8 mouse cellular contexts compared by ENCODE assay signal in genomic region chr5:129907775-129908174, GRCm38 (mm10). TPM values are rescaled to one million over a fixed set of nuclear protein-coding genes. Genes with fewer than 3 reads are reported as not detected.
DNase-seq lines count a peak whose midpoint lies in the region; ATAC-seq and TF ChIP-seq lines count a peak whose summit lies in the region.

No protein-coding gene starts in this region.

- peak overlapping the region; percentile 62 for H3K4me3 ChIP-seq in heart, embryonic 12.5 days
- no peak overlapping the region; the same call in 1 of the 2 replicates for H3K4me3 ChIP-seq in ES-Bruce4 (ENCODE audit: low read depth, low read length)
- H3K4me3 ChIP-seq in forebrain, embryonic 16.5 days (replicated peaks; ENCODE audit: low read length), result peak overlapping the region; percentile 71
- H3K4me3 ChIP-seq in liver, embryonic 16.5 days (ENCODE audit: low read depth, low read length), result peak overlapping the region; percentile 72

- no peak overlapping the region for H3K9ac ChIP-seq in heart, embryonic 12.5 days
- peak overlapping the region; percentile 44 for H3K9ac ChIP-seq in ES-Bruce4 (ENCODE audit: low read depth, poor library complexity, severe bottlenecking)
- peak overlapping the region; percentile 85 for H3K9ac ChIP-seq in forebrain, embryonic 16.5 days (replicated peaks; ENCODE audit: low read depth, low read length)
- peak overlapping the region; percentile 74 for H3K9ac ChIP-seq in liver, embryonic 16.5 days (ENCODE audit: low read depth, low read length)

- no peaks in the 10 kb centered on the region for H3K27me3 ChIP-seq in heart, embryonic 12.5 days (replicated peaks)
- no peaks in the 10 kb centered on the region for H3K27me3 ChIP-seq in ES-Bruce4 (ENCODE audit: control insufficient read depth, insufficient read depth, low read length, poor library complexity, severe bottlenecking)
- no peaks in the 10 kb centered on the region for H3K27me3 ChIP-seq in forebrain, embryonic 16.5 days (replicated peaks; ENCODE audit: control insufficient read depth, insufficient read depth, low read length)
- H3K27me3 ChIP-seq in liver, embryonic 16.5 days (ENCODE audit: control insufficient read depth, insufficient read depth, low read depth, low read length), result peaks cover 6% of the 10 kb centered on the region; the same call in 1 of the 2 replicates

- 0 out of 2 replicates have a peak, but pooled peaks cover 3% of the 10 kb centered on the region for H3K4me1 ChIP-seq in heart, embryonic 12.5 days (replicated peaks)
- H3K4me1 ChIP-seq in ES-Bruce4 (ENCODE audit: control insufficient read depth, insufficient read depth, low read length), result no peaks in the 10 kb centered on the region
- peaks cover 12% of the 10 kb centered on the region for H3K4me1 ChIP-seq in forebrain, embryonic 16.5 days (replicated peaks; ENCODE audit: control insufficient read depth, insufficient read depth, low read length)
- peaks cover 11% of the 10 kb centered on the region for H3K4me1 ChIP-seq in liver, embryonic 16.5 days (ENCODE audit: control insufficient read depth, low read depth, low read length)

- H3K27ac ChIP-seq in heart, embryonic 12.5 days (ENCODE audit: poor library complexity, severe bottlenecking), result no peak overlapping the region
- no peak overlapping the region for H3K27ac ChIP-seq in ES-Bruce4 (ENCODE audit: insufficient read depth, low read length)
- peak overlapping the region; percentile 85 for H3K27ac ChIP-seq in forebrain, embryonic 16.5 days (ENCODE audit: low read length)
- no peak overlapping the region for H3K27ac ChIP-seq in liver, embryonic 16.5 days (ENCODE audit: low read length)

- TF ChIP-seq POLR2A in ES-Bruce4 (IDR thresholded peaks at IDR 0.05; ENCODE audit: insufficient read depth, low read length), result no peak

- no peak for TF ChIP-seq EP300 in ES-Bruce4 (IDR thresholded peaks at IDR 0.05; ENCODE audit: insufficient read depth, low read depth, low read length)

- H3K36me3 ChIP-seq in heart, embryonic 12.5 days, result peaks cover 4% of the 10 kb centered on the region; the same call in 1 of the 2 replicates
- H3K36me3 ChIP-seq in ES-Bruce4 (ENCODE audit: control insufficient read depth, insufficient read depth, low read length, poor library complexity, severe bottlenecking), result peaks cover 3% of the 10 kb centered on the region
- peaks cover 3% of the 10 kb centered on the region for H3K36me3 ChIP-seq in forebrain, embryonic 16.5 days (ENCODE audit: control insufficient read depth, insufficient read depth)
- H3K36me3 ChIP-seq in liver, embryonic 16.5 days (ENCODE audit: control insufficient read depth, insufficient read depth), result no peaks in the 10 kb centered on the region

- no peak for DNase-seq in heart, adult 8-10 months (ENCODE audit: low spot score)
- no peak for DNase-seq in yolk sac, embryonic 10.5 days (ENCODE audit: low spot score)
- DNase-seq in left cerebral cortex, adult 18-20 months (ENCODE audit: low spot score in 2 of 2), result no peak
- no peak for DNase-seq in kidney, adult 8-10 months

- WGBS in heart, embryonic 12.5 days, result 39% methylated on average over 4 of the region's 4 CpGs
- 23% methylated on average over 4 of the region's 4 CpGs for WGBS in forebrain, embryonic 16.5 days
- WGBS in liver, embryonic 16.5 days (ENCODE audit: insufficient replicate concordance), result 27% methylated on average over 4 of the region's 4 CpGs

- TF ChIP-seq CTCF in ES-Bruce4 (IDR thresholded peaks at IDR 0.05; ENCODE audit: low read depth, low read length), result no peak

- H3K9me3 ChIP-seq in heart, embryonic 12.5 days (replicated peaks), result no peaks in the 10 kb centered on the region; the same call in 1 of the 2 replicates
- H3K9me3 ChIP-seq in ES-Bruce4 (replicated peaks; ENCODE audit: control insufficient read depth, insufficient read depth, low read length, poor library complexity, severe bottlenecking), result no peaks in the 10 kb centered on the region
- no peaks in the 10 kb centered on the region for H3K9me3 ChIP-seq in forebrain, embryonic 16.5 days (ENCODE audit: control insufficient read depth, low read length)
- H3K9me3 ChIP-seq in liver, embryonic 16.5 days (replicated peaks; ENCODE audit: control insufficient read depth, low read length), result no peaks in the 10 kb centered on the region

- ATAC-seq in heart, embryonic 12.5 days (ENCODE audit: insufficient number of reproducible peaks, low FRiP score), result no peak
- no peak for ATAC-seq in forebrain, embryonic 16.5 days
- no peak for ATAC-seq in liver, embryonic 16.5 days (ENCODE audit: low read depth)

- H3K4me2 ChIP-seq in heart, embryonic 12.5 days, result peak overlapping the region; percentile 88
- H3K4me2 ChIP-seq in forebrain, embryonic 16.5 days (ENCODE audit: low read length), result peak overlapping the region; percentile 58
- peak overlapping the region; percentile 97 for H3K4me2 ChIP-seq in liver, embryonic 16.5 days (ENCODE audit: low read depth, low read length)

RNA-seq across cellular contexts. Expression of gene Nupr1l, which starts 0.6 kb away (rescaled TPM):
- 2.0 and 2.3 TPM in 2 replicates for polyA plus RNA-seq in heart, embryonic 12.5 days (2016; fragmentation: Nextera tagmentation; extraction: Ambion mirVana)
- total RNA-seq in heart, adult 8-10 months (2022), result 1 to 10 TPM in 2 of 4 experiments, under 1 TPM in 2; 0.47 to 1.7 (median 1.0) TPM
- polyA plus RNA-seq in ES-Bruce4 (2011; ENCODE audit: insufficient read depth, insufficient read length, low read depth, missing spikeins), result 1.3 and 4.3 TPM in 2 replicates
- 4.1 and 5.1 TPM in 2 replicates for polyA plus RNA-seq in forebrain, embryonic 16.5 days (2015; fragmentation: Nextera tagmentation; extraction: Ambion mirVana)
- polyA plus RNA-seq in liver, embryonic 16.5 days (2015; fragmentation: Nextera tagmentation; extraction: Ambion mirVana), result 0.26 and 0.41 TPM in 2 replicates
- 1 to 10 TPM; 1.9 to 2.3 TPM for total RNA-seq in left cerebral cortex, adult 18-20 months (2021)

RNA-seq across cellular contexts. Expression of gene Phkg1, which starts 9.4 kb away (rescaled TPM):
- polyA plus RNA-seq in heart, embryonic 12.5 days (2016; fragmentation: Nextera tagmentation; extraction: Ambion mirVana), result 0.77 and 1.1 TPM in 2 replicates
- total RNA-seq in heart, adult 8-10 months (2022), result 10 to 100 TPM; 14.9 to 25.5 (median 21.2) TPM
- 5.4 and 6.1 TPM in 2 replicates for polyA plus RNA-seq in ES-Bruce4 (2011; ENCODE audit: insufficient read depth, insufficient read length, low read depth, missing spikeins)
- polyA plus RNA-seq in forebrain, embryonic 16.5 days (2015; fragmentation: Nextera tagmentation; extraction: Ambion mirVana), result 0.43 and 0.62 TPM in 2 replicates
- polyA plus RNA-seq in liver, embryonic 16.5 days (2015; fragmentation: Nextera tagmentation; extraction: Ambion mirVana), result 0.12 and 0.13 TPM in 2 replicates
- total RNA-seq in left cerebral cortex, adult 18-20 months (2021), result 10 to 100 TPM; 11.0 to 16.6 TPM

RNA-seq across cellular contexts. Expression of gene Zbed5, which starts 12.3 kb away (rescaled TPM):
- 3.5 and 4.5 TPM in 2 replicates for polyA plus RNA-seq in heart, embryonic 12.5 days (2016; fragmentation: Nextera tagmentation; extraction: Ambion mirVana)
- under 1 TPM; 0.19 to 0.47 (median 0.39) TPM for total RNA-seq in heart, adult 8-10 months (2022)
- polyA plus RNA-seq in ES-Bruce4 (2011; ENCODE audit: insufficient read depth, insufficient read length, low read depth, missing spikeins), result 12.9 and 13.1 TPM in 2 replicates
- polyA plus RNA-seq in forebrain, embryonic 16.5 days (2015; fragmentation: Nextera tagmentation; extraction: Ambion mirVana), result 19.9 and 21.4 TPM in 2 replicates
- polyA plus RNA-seq in liver, embryonic 16.5 days (2015; fragmentation: Nextera tagmentation; extraction: Ambion mirVana), result 0.48 and 0.61 TPM in 2 replicates
- total RNA-seq in left cerebral cortex, adult 18-20 months (2021), result 1 to 10 TPM; 7.3 to 7.8 TPM

RNA-seq across cellular contexts. Expression of gene Chchd2, which starts 20.5 kb away (rescaled TPM):
- polyA plus RNA-seq in heart, embryonic 12.5 days (2016; fragmentation: Nextera tagmentation; extraction: Ambion mirVana), result 738 and 776 TPM in 2 replicates
- total RNA-seq in heart, adult 8-10 months (2022), result 1,000 to 10,000 TPM; 1,037 to 1,147 (median 1,095) TPM
- polyA plus RNA-seq in ES-Bruce4 (2011; ENCODE audit: insufficient read depth, insufficient read length, low read depth, missing spikeins), result 337 and 340 TPM in 2 replicates
- 801 and 835 TPM in 2 replicates for polyA plus RNA-seq in forebrain, embryonic 16.5 days (2015; fragmentation: Nextera tagmentation; extraction: Ambion mirVana)
- polyA plus RNA-seq in liver, embryonic 16.5 days (2015; fragmentation: Nextera tagmentation; extraction: Ambion mirVana), result 510 and 520 TPM in 2 replicates
- total RNA-seq in left cerebral cortex, adult 18-20 months (2021), result 100 to 1,000 TPM; 475 to 476 TPM

RNA-seq across cellular contexts. Expression of gene Vkorc1l1, which starts 34.0 kb away (rescaled TPM):
- polyA plus RNA-seq in heart, embryonic 12.5 days (2016; fragmentation: Nextera tagmentation; extraction: Ambion mirVana), result 23.2 and 24.2 TPM in 2 replicates
- total RNA-seq in heart, adult 8-10 months (2022), result 10 to 100 TPM; 14.7 to 18.3 (median 17.0) TPM
- polyA plus RNA-seq in ES-Bruce4 (2011; ENCODE audit: insufficient read depth, insufficient read length, low read depth, missing spikeins), result 72.6 and 73.3 TPM in 2 replicates
- 28.7 and 34.2 TPM in 2 replicates for polyA plus RNA-seq in forebrain, embryonic 16.5 days (2015; fragmentation: Nextera tagmentation; extraction: Ambion mirVana)
- 17.3 and 18.6 TPM in 2 replicates for polyA plus RNA-seq in liver, embryonic 16.5 days (2015; fragmentation: Nextera tagmentation; extraction: Ambion mirVana)
- 10 to 100 TPM; 44.9 to 50.8 TPM for total RNA-seq in left cerebral cortex, adult 18-20 months (2021)
